Mouse (Mus musculus) heart, postnatal 0 days (tissue): Measurements from ENCODE around the gene Ano2.

Source experiments
- CTCF ChIP-seq: IDR thresholded peaks from 2 replicates; pipeline ENCODE4 v1.5.1; 2016; ENCODE audit warnings: antibody characterized with exemption, control low read depth, low read depth
- EP300 ChIP-seq: IDR thresholded peaks from 2 replicates; pipeline ENCODE4 v1.6.1; 2016; ENCODE audit warnings: antibody characterized with exemption, low read depth

DNA sequence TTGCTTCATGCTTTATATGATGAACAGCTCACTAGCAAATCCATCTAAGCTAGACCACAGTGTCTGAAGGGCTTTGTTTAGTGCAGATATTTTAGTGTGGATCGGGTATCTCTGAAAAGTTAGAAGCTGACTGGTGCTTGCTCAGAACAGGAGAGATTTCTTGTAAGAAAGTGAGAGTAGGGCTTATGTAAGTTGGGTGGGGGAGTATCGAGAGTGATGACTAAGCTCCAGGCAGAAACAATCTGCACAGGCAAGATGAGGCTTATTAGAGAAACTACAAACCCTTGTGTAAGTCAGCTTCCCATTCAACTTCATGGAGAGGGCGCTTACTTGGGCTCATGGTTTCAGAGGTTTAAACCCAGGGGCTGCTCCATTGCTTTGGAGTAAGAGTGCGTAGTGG lies 181.3 kb downstream of the Ano2 start:
- TF ChIP-seq CTCF: no peak
- no peak for TF ChIP-seq EP300
